Mouse (Mus musculus) limb, embryonic 12.5 days (tissue): ENCODE data around the gene Slc17a9. TPM values are rescaled to one million over a fixed set of nuclear protein-coding genes. Genes with fewer than 3 reads are reported as not detected.
"Not testable (repeated sequence)": the region's sequence is repeated elsewhere in the genome, so short reads cannot be mapped to it uniquely, and the experiment has no call there.

Source experiments
- ATAC-seq: fragments of 200-750 bp; cut with Nextera tagmentation; 2 replicates; pipeline ENCODE4 v1.8.0; 2017; ENCODE audit warnings: low read depth, moderate TSS enrichment; ENCODE audit not compliant: insufficient number of reproducible peaks, insufficient read depth, low FRiP score, low TSS enrichment
- H3K27ac ChIP-seq: fragments of 300-500 bp; sonication (generic); 2 replicates; pipeline ENCODE4 v1.5.1; 2016; ENCODE audit warnings: mild to moderate bottlenecking, moderate library complexity
- H3K27me3 ChIP-seq: fragments of 300-500 bp; sonication (generic); 2 replicates; pipeline ENCODE4 v1.6.1; 2016; ENCODE audit warnings: mild to moderate bottlenecking, moderate library complexity
- H3K36me3 ChIP-seq: fragments of 300-500 bp; sonication (generic); 2 replicates; pipeline ENCODE4 v1.6.1; 2016; ENCODE audit warnings: mild to moderate bottlenecking, moderate library complexity
- H3K4me1 ChIP-seq: fragments of 300-500 bp; sonication (generic); replicated peaks from 2 replicates; pipeline ENCODE4 v1.6.1; 2016
- H3K4me2 ChIP-seq: fragments of 300-500 bp; sonication (generic); 2 replicates; pipeline ENCODE4 v1.6.1; 2016; ENCODE audit warnings: mild to moderate bottlenecking, moderate library complexity
- H3K4me3 ChIP-seq: fragments of 300-500 bp; sonication (generic); replicated peaks from 2 replicates; pipeline ENCODE4 v1.5.1; 2016; ENCODE audit warnings: mild to moderate bottlenecking
- H3K9ac ChIP-seq: fragments of 300-500 bp; sonication (generic); replicated peaks from 2 replicates; pipeline ENCODE4 v1.6.1; 2016; ENCODE audit warnings: mild to moderate bottlenecking, moderate library complexity
- H3K9me3 ChIP-seq: fragments of 300-500 bp; sonication (generic); 2 replicates; pipeline ENCODE4 v1.6.1; 2016; ENCODE audit warnings: mild to moderate bottlenecking, moderate library complexity
- WGBS: fragments of 180-500 bp; shearing (Covaris S2); methylation state at CpG from one replicate; pipeline ENCODE4 v1.1.7; 2016; 5-methylcytosine and 5-hydroxymethylcytosine counted together
- polyA plus RNA-seq: library from polyadenylated mRNA; unstranded; fragments of >200 nt; fragmentation: Nextera tagmentation; extraction: Ambion mirVana; gene quantifications from 2 replicates; pipeline ENCODE4 v1.2.1, GENCODE M21; 2016

The Slc17a9 gene
- polyA plus RNA-seq, 1 experiment from 2014 or later = 0.45 TPM

DNA sequence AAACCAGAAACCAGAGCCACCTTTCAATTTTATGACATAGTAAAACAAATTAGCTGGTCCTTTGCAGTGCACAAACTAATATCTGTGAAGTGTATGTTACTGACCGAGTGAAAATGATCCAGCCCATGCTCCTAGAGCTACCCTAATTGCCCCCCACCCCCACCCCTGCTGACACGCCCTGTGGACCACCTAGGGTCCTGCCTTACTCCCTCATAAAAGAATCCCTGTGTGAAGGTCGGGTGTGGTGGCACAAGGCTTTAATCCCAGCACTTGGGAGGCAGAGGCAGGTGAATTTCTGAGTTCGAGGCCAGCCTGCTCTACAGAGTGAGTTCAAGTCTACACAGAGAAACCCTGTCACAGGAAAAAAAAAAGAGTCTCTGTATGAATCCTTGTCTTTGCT is 13.5 kb upstream of the Slc17a9 start:
- Histone ChIP-seq H3K4me3 (peak overlapping the region; percentile 99), H3K4me1 (peaks cover 20% of the 10 kb centered on the region), H3K9me3 (no peaks in the 10 kb centered on the region), H3K9ac (peak overlapping the region; percentile 98; the same call in 1 of the 2 replicates), H3K27me3 (no peaks in the 10 kb centered on the region), H3K36me3 (peaks cover 40% of the 10 kb centered on the region), H3K4me2 (peak overlapping the region; percentile 81), H3K27ac (0 out of 2 replicates have a peak overlapping the region, but pooled peaks have one; percentile 88)
- ATAC-seq = no peak
- WGBS = 42% methylated on average over 4 of the region's 4 CpGs

DNA sequence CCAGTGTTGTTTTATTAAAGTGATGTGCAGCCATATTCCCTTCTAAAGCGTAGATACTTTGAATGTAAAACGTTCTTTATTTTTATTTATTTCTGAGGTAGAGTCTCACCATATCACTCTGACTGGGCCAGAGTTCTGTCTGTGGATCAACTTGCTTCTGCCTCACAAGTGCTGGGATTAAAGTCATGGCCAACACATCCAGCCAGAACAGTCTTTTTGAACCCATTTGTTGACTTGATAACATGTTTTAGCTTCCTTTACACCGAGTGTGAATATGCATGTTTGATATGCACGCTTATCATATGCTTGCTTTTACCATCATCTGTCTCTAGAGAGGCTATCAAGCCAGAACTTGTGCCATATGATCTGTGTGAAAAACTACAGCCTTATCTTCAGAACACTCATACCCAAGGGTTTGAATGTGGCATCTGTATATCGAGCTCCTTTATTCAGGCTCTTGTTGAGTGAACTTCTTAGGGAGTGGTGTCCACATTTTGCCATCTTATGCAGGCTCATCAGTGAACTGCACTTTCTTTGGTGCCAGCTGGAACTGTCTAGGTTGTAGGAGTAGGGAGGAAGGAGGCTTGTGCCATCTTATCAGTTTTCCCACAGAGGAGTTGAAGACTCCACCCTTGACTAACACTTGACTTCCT is 12.9 kb upstream of the Slc17a9 start:
- H3K4me3 ChIP-seq = no peak overlapping the region
- H3K27ac ChIP-seq = no peak overlapping the region
- 96% methylated on average over 5 of the region's 5 CpGs for WGBS
- no peak overlapping the region for H3K9ac ChIP-seq
- peaks cover 20% of the 10 kb centered on the region for H3K4me1 ChIP-seq
- no peaks in the 10 kb centered on the region for H3K27me3 ChIP-seq
- peaks cover 41% of the 10 kb centered on the region for H3K36me3 ChIP-seq
- H3K9me3 ChIP-seq = no peaks in the 10 kb centered on the region
- ATAC-seq = no peak
- no peak overlapping the region for H3K4me2 ChIP-seq

DNA sequence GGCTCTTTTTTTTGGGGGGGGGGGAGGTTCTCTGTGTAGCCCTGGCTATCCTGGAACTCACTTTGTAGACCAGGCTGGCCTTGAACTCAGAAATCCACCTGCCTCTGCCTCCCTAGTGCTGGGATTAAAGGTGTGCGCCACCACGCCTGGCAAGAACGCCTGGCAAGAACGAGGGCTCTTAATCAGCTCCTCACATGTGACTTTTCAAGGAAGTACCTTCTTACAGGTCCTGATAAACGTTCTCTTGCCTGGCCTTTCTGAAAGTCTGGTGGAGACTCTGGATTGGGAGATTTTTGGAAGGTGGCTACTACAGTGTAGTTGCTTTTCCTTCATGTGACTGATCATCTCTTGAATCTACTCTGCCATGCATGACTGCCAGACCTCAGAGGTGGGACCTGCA is 2.3 kb upstream of the Slc17a9 start:
- H3K4me2 ChIP-seq, H3K9me3 ChIP-seq, ATAC-seq, H3K27ac ChIP-seq, H3K27me3 ChIP-seq, H3K9ac ChIP-seq, H3K4me1 ChIP-seq, H3K4me3 ChIP-seq: not testable (repeated sequence)
- H3K36me3 ChIP-seq = peaks cover 63% of the 10 kb centered on the region
- WGBS = 91% methylated on average over 5 of the region's 5 CpGs

DNA sequence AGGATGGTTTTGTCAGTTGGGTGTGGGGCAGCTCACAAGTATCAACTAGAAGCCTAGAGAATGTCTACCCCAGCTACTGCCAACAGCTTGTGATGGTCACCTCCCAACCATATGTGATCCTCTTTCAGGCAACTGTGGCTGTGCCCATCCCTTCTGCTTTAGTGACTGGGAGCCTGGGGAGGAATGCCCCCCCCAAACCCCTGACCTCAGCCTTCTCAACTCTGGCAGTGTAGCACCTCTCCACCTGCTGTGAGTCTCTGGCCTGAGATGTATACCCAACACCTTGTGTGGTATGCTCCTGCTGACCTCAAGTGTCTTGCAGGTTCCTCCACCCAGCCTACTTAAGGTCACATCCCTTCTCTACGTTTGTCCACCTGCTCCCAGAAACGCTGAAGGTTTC is 1.2 kb upstream of the Slc17a9 start:
- no peaks in the 10 kb centered on the region for H3K9me3 ChIP-seq
- no peak overlapping the region for H3K4me3 ChIP-seq
- H3K27ac ChIP-seq = no peak overlapping the region
- peaks cover 52% of the 10 kb centered on the region for H3K36me3 ChIP-seq
- H3K4me1 ChIP-seq = peaks cover 6% of the 10 kb centered on the region
- ATAC-seq = no peak
- no peak overlapping the region for H3K4me2 ChIP-seq
- H3K9ac ChIP-seq = no peak overlapping the region
- 63% methylated on average over 2 of the region's 2 CpGs for WGBS
- H3K27me3 ChIP-seq = peaks cover 10% of the 10 kb centered on the region; the same call in 1 of the 2 replicates

DNA sequence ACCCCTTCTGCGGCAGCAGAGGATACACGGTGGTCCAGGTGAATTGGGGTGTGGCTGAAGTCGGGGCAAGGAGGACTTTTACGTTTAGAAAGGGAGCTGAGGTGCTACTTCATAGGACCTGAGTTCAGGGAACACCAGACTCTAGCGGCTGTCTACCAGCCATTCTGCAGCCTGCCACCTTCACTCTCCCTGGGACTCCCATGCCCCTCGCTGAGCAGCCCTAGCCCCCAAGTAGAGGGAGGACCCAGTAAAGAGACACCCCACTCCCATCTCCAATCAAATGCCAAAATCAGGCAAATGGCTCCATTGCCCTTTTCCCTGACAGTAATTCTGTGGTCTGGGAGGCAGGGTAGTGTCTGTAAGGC is 333 bp downstream of the Slc17a9 start:
- no peaks in the 10 kb centered on the region for H3K9me3 ChIP-seq
- H3K27ac ChIP-seq = no peak overlapping the region
- peak overlapping the region; percentile 42 for H3K4me2 ChIP-seq
- H3K9ac ChIP-seq = no peak overlapping the region
- H3K27me3 ChIP-seq = peaks cover 10% of the 10 kb centered on the region; the same call in 1 of the 2 replicates
- H3K4me1 ChIP-seq = peaks cover 6% of the 10 kb centered on the region
- ATAC-seq = 0 out of 2 replicates have a peak, but pooled peaks have one; percentile 39
- H3K4me3 ChIP-seq = 0 out of 2 replicates have a peak overlapping the region, but pooled peaks have one; percentile 4
- 0% methylated on average over 6 of the region's 6 CpGs for WGBS
- peaks cover 38% of the 10 kb centered on the region for H3K36me3 ChIP-seq

DNA sequence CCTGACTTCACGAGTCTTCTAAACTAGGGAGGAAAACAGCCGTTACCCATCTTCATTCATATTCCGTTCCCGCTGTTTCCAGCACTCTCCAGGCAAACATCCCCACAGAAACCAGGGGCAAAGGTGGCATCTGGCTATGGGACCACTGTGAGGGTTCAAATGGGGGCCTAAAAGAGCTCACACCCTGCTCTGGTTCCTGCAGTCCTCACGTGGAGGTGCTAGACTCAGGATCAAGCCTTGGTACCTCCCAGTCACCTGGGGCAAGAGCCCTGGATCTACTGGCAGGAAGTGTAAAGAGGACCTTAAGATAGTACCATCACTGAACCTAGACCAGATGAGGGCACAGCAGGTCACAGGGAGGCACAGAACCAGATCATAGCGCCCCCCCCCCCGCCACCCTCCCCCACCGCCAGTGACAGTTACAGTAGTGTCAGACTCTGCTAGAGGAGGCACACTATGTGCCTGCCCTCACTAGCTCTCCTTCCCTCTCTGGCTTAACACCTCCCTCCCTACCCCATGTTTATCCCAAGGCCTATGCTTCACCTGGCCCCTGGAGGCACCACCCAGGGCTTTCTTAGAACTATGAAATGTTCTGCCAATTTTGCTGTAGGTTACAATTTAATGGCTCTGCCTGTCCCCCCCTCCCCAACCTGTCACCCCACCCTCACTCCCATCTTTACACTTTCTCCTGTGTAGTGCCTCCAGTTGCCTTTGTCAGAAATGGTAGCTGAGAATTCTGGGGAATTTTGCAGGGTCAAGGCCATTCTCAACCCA is 980 bp downstream of the Slc17a9 start:
- peaks cover 10% of the 10 kb centered on the region; the same call in 1 of the 2 replicates for H3K27me3 ChIP-seq
- H3K4me2 ChIP-seq = no peak overlapping the region
- H3K9me3 ChIP-seq = no peaks in the 10 kb centered on the region
- no peak overlapping the region for H3K27ac ChIP-seq
- ATAC-seq = no peak
- WGBS = 25% methylated on average over 8 of the region's 8 CpGs
- no peak overlapping the region for H3K9ac ChIP-seq
- peaks cover 32% of the 10 kb centered on the region for H3K36me3 ChIP-seq
- peaks cover 6% of the 10 kb centered on the region for H3K4me1 ChIP-seq
- H3K4me3 ChIP-seq = no peak overlapping the region

DNA sequence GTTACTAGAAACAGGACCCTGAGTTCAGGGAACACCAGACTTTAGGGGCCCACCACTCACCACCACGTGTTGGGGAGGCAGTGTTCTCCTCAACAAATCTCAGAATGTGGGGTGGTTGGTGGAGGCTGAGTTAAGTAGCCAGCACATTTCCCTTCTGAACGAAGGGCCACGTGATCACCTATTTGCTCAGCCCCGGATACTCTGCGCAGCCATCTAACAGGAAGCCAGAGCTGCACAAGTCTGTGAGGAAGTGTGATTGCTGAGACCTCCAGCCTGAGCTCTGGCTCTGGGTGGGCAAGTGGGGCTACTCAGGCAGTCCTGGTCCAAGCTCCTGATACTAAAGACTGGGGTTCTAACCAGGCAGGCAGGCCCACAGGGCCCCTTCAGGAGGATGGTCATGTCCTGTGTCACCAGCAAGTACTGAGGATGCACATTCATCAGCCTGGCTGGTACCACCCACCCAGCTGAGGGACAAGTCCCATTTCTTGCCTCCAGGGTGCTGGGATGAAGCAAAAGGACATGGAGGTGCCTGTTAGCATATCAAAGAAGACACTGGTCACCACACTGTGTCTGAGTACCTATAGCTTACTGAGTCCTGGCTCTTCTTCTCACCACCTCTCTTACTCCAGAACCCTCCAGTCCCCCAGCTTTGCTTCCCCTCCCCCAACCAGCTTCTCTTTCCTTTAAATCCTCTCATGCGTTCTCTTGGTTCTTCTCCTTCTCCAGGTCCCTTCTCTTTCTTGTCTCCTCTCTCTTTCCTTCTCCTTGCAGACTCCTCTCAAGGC is 1.8 kb downstream of the Slc17a9 start:
- Histone ChIP-seq H3K27ac (no peak overlapping the region), H3K4me3 (no peak overlapping the region), H3K9me3 (no peaks in the 10 kb centered on the region), H3K4me1 (peaks cover 6% of the 10 kb centered on the region), H3K27me3 (peaks cover 10% of the 10 kb centered on the region; the same call in 1 of the 2 replicates), H3K4me2 (no peak overlapping the region), H3K36me3 (peaks cover 24% of the 10 kb centered on the region), H3K9ac (no peak overlapping the region)
- no peak for ATAC-seq
- WGBS = 70% methylated on average over 6 of the region's 6 CpGs

DNA sequence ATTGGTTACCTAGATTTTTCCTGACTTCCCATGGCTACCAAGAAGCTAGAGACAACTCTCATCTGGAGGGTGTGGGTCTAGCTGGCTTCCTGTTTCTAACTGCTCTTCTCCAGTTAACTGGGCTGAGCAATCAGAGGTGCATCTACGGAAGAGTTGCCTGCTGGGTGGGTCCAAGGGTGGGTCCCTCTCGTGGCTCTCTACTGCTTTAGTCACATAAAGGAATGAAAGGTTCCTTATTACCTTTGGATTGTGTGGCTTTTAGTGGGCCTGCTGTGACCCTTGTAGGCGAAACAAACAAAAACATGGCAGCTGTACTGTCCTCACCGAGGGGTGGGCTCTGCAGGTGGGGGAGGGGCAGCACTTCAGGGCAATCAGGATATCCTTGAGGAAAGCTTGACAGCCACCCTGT is 2.6 kb downstream of the Slc17a9 start:
- no peak overlapping the region for H3K27ac ChIP-seq

DNA sequence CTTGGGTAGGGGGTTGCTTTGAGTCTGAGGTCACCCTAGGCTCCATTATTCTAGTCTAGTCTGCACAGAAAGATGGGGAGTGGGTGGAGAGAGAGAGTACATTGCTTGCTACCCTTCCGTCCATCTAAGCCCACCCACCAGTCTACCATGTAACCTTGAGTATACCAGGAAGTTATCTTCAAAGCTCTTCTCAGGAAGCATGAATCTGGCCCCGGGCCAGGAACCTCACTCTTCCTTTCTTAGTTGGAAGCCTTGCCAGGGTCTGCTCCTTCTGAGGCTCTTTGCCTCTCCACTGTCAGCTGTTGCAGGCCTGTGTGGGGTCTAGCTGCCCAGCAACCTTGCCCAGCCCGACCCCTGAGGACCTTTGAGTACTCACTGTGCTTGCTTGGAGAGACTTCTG is 6.0 kb downstream of the Slc17a9 start:
- no peak overlapping the region for H3K4me3 ChIP-seq
- 0 out of 2 replicates have a peak, but pooled peaks cover 2% of the 10 kb centered on the region for H3K27me3 ChIP-seq
- ATAC-seq = no peak
- no peaks in the 10 kb centered on the region for H3K36me3 ChIP-seq
- H3K9me3 ChIP-seq = no peaks in the 10 kb centered on the region
- H3K4me2 ChIP-seq = no peak overlapping the region
- no peak overlapping the region for H3K9ac ChIP-seq
- WGBS = 74% methylated on average over 3 of the region's 3 CpGs
- no peak overlapping the region for H3K27ac ChIP-seq
- H3K4me1 ChIP-seq = no peaks in the 10 kb centered on the region

More for the DNA sequence above, 2.6 kb downstream of the Slc17a9 start:
- H3K4me2 ChIP-seq = no peak overlapping the region
- peaks cover 10% of the 10 kb centered on the region; the same call in 1 of the 2 replicates for H3K27me3 ChIP-seq
- no peak overlapping the region for H3K9ac ChIP-seq
- H3K4me3 ChIP-seq = no peak overlapping the region
- no peaks in the 10 kb centered on the region for H3K9me3 ChIP-seq
- WGBS = 58% methylated on average over 4 of the region's 4 CpGs
- peaks cover 6% of the 10 kb centered on the region for H3K4me1 ChIP-seq
- ATAC-seq = no peak
- peaks cover 16% of the 10 kb centered on the region for H3K36me3 ChIP-seq

DNA sequence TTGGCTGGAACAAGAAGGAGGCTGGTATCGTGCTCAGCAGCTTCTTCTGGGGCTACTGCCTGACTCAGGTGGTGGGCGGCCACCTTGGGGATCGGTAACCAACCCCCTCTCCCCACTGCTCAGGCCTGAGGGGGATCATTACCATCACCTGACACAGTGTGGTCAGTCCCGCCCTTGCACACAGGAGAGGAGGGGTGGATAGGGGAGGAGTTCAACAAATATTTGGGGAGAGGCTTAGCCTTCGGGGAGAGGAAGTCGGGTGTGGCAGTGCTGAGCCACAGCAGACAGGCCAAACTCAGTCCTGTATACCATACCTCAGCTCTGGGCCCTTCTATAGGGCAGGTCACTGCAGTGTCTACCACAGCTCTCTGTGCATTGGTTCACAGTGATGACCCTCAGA is 6.9 kb downstream of the Slc17a9 start:
- Histone ChIP-seq H3K9me3 (no peaks in the 10 kb centered on the region), H3K27ac (no peak overlapping the region), H3K36me3 (no peaks in the 10 kb centered on the region), H3K4me2 (no peak overlapping the region), H3K4me1 (no peaks in the 10 kb centered on the region), H3K4me3 (no peak overlapping the region), H3K9ac (no peak overlapping the region), H3K27me3 (0 out of 2 replicates have a peak, but pooled peaks cover 2% of the 10 kb centered on the region)
- no peak for ATAC-seq
- 54% methylated on average over 6 of the region's 6 CpGs for WGBS

DNA sequence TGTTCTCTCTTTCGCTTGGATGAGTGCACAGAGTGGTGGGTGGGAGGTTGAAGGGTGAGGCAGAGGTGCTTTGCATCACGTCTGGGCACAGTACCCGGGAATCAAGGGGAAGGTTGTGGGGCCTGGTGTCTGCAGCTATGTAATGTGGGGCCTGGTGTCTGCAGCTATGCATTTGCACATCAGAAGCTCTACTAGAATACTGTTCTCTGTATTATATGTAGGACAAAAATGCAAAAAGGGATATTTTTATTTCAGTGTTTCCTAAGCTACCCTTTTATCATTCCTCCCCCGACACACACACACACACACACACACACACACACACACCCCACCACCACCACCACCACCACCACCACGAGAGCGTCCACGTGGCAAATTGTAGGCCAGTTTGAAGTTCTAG is 10.2 kb downstream of the Slc17a9 start:
- 88% methylated on average over 7 of the region's 7 CpGs for WGBS
- ATAC-seq = no peak
- Histone ChIP-seq H3K9ac (no peak overlapping the region), H3K27me3 (0 out of 2 replicates have a peak, but pooled peaks cover 2% of the 10 kb centered on the region), H3K36me3 (no peaks in the 10 kb centered on the region), H3K4me2 (no peak overlapping the region), H3K27ac (no peak overlapping the region), H3K4me3 (no peak overlapping the region), H3K4me1 (no peaks in the 10 kb centered on the region), H3K9me3 (no peaks in the 10 kb centered on the region)
